Mouse (Mus musculus) midbrain, embryonic 11.5 days (tissue): ENCODE data around the gene Prkaa2. TPM values are rescaled to one million over a fixed set of nuclear protein-coding genes. Genes with fewer than 3 reads are reported as not detected.
A peak's percentile ranks its signal among the peaks of the same experiment; 100 is the strongest.

Experiments used
- ATAC-seq: fragments of 200-750 bp; cut with Nextera tagmentation; 2 replicates; pipeline ENCODE4 v1.8.0; 2017; ENCODE audit warnings: moderate TSS enrichment, moderate library complexity; ENCODE audit not compliant: low FRiP score
- DNase-seq: peaks from one replicate; pipeline ENCODE4 v3.0.0; 2015; ENCODE audit warnings: low spot score; ENCODE audit errors: missing footprints
- H3K27ac ChIP-seq: fragments of 300-500 bp; sonication (generic); 2 replicates; pipeline ENCODE4 v1.5.1; 2014; ENCODE audit warnings: low read depth, low read length
- H3K27me3 ChIP-seq: fragments of 300-500 bp; sonication (generic); 2 replicates; pipeline ENCODE4 v1.6.1; 2014; ENCODE audit warnings: mild to moderate bottlenecking, low read length, moderate library complexity, mixed read lengths; ENCODE audit not compliant: control insufficient read depth, insufficient read depth
- H3K36me3 ChIP-seq: fragments of 300-500 bp; sonication (generic); 2 replicates; pipeline ENCODE4 v1.6.1; 2014; ENCODE audit warnings: mild to moderate bottlenecking, low read length, moderate library complexity, mixed read lengths; ENCODE audit not compliant: control insufficient read depth, insufficient read depth
- H3K4me1 ChIP-seq: fragments of 300-500 bp; sonication (generic); 2 replicates; pipeline ENCODE4 v1.6.1; 2014; ENCODE audit warnings: low read length; ENCODE audit not compliant: control insufficient read depth, insufficient read depth
- H3K4me2 ChIP-seq: fragments of 300-500 bp; sonication (generic); 2 replicates; pipeline ENCODE4 v1.6.1; 2014; ENCODE audit warnings: mild to moderate bottlenecking, moderate library complexity
- H3K4me3 ChIP-seq: fragments of 300-500 bp; sonication (generic); 2 replicates; pipeline ENCODE4 v1.5.1; 2014; ENCODE audit warnings: low read depth, low read length
- H3K9ac ChIP-seq: fragments of 300-500 bp; sonication (generic); 2 replicates; pipeline ENCODE4 v1.6.1; 2014; ENCODE audit warnings: low read length
- H3K9me3 ChIP-seq: fragments of 300-500 bp; sonication (generic); 2 replicates; pipeline ENCODE4 v1.6.1; 2016; ENCODE audit warnings: low read length; ENCODE audit not compliant: control insufficient read depth
- WGBS: fragments of 180-500 bp; shearing (Covaris S2); extraction: QIAGEN DNeasy Blood & Tissue Kit; methylation state at CpG from one replicate; pipeline ENCODE4 v1.1.7; 2014; 5-methylcytosine and 5-hydroxymethylcytosine counted together
- polyA plus RNA-seq: library from polyadenylated mRNA; unstranded; fragments of >200 nt; fragmentation: Nextera tagmentation; extraction: Ambion mirVana; gene quantifications from 2 replicates; pipeline ENCODE4 v1.2.1, GENCODE M21; 2014

The Prkaa2 gene
- polyA plus RNA-seq, 1 experiment from 2014 or later, result 3.7 TPM

DNA sequence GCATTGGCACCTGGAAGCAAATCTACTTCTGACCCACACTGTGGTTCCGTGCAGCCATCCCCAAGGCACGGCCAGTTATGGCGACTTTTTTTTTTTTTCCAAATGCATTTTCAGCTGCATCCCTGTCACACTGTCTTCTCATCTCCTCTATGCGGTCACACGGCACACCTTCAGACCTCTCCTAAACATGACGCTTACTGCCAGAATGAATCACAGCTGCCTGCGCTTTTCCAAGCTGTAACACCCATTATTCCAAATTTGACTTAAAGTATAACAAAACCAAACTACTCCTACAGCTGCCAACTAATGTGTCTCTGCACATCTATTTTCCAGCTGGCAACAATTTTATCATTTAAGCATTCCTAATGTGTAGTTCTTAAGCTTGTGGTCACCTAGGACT, 11.0 kb downstream of the Prkaa2 start:
- no peaks in the 10 kb centered on the region for H3K9me3 ChIP-seq
- no peak overlapping the region for H3K27ac ChIP-seq
- H3K4me1 ChIP-seq, result no peaks in the 10 kb centered on the region
- H3K4me2 ChIP-seq, result no peak overlapping the region
- 96% methylated on average over 7 of the region's 7 CpGs for WGBS
- no peak overlapping the region for H3K4me3 ChIP-seq
- no peak for ATAC-seq
- H3K9ac ChIP-seq, result no peak overlapping the region
- no peaks in the 10 kb centered on the region for H3K27me3 ChIP-seq
- no peaks in the 10 kb centered on the region for H3K36me3 ChIP-seq
- no peak for DNase-seq

DNA sequence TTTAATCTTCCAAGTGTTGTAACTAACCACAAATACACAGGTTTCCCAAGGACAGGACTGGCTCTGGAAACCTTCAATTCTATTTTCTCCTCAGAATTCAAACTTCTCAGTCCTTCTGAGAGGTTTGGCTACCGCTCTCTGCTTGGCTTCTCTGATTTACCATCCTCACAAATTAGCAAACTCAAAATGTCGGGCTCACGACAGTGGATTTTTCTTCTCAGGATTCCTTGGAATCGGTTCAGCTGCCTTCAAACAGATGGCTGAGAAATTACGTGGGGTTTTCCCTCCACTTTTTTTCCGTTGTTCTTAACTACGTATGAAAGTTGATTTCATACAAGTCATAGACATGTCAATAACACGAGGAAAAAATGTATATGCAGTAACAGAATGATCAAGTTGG, 11.5 kb downstream of the Prkaa2 start:
- 92% methylated on average over 8 of the region's 8 CpGs for whole genome bisulfite sequencing
- no peak for ATAC-seq
- H3K4me1 ChIP-seq, result no peaks in the 10 kb centered on the region
- no peak overlapping the region for H3K9ac ChIP-seq
- no peaks in the 10 kb centered on the region for H3K36me3 ChIP-seq
- no peaks in the 10 kb centered on the region for H3K27me3 ChIP-seq
- no peaks in the 10 kb centered on the region for H3K9me3 ChIP-seq
- H3K4me3 ChIP-seq, result no peak overlapping the region
- no peak for DNase-seq
- no peak overlapping the region for H3K4me2 ChIP-seq
- H3K27ac ChIP-seq, result no peak overlapping the region

DNA sequence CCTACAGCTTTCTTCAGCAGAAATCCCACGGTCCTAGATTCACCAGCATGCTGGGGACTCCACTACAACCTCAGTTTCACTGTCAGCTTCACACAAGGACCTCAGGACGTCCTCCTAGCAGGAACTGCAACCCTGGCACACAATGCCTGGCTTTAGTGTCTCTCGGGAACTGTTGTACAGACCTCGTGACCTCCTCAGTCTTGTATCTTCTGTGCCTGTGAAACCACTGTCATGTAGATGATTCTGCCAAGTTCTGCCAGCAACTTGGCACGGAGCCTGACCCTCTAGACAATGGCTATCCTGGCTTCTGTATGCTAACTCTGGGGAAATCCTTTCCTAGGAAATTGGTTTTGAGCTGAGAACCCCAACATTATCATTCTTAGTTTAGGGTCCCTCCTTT, 14.4 kb downstream of the Prkaa2 start:
- H3K4me3 ChIP-seq, result no peak overlapping the region
- no peak overlapping the region for H3K9ac ChIP-seq
- no peaks in the 10 kb centered on the region for H3K9me3 ChIP-seq
- H3K27me3 ChIP-seq, result no peaks in the 10 kb centered on the region
- H3K36me3 ChIP-seq, result no peaks in the 10 kb centered on the region
- 85% methylated on average over 5 of the region's 5 CpGs for WGBS
- no peaks in the 10 kb centered on the region for H3K4me1 ChIP-seq
- peak; percentile 33 for DNase-seq
- no peak overlapping the region for H3K27ac ChIP-seq
- ATAC-seq, result no peak
- H3K4me2 ChIP-seq, result no peak overlapping the region

DNA sequence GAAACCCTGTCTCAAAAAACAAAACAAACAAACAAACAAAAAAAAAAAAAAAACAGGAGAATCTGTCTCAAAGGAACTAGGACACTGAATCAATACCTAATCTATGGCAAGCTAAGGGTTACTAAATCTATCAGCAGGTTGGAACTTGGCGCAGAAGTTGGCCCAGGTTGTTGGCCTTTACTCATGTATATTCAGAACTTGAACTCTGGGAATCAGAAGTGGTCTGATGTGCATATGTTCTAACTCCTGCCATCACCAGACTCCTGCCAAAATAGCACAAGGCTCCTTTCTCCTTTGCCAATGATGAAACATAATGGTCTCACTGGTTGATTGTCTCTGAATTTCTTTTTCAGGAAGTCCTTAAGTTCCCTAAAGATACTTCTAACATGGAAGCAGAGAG, 15.7 kb downstream of the Prkaa2 start:
- Histone ChIP-seq H3K36me3 (no peaks in the 10 kb centered on the region), H3K27me3 (no peaks in the 10 kb centered on the region), H3K27ac (no peak overlapping the region), H3K9me3 (no peaks in the 10 kb centered on the region), H3K4me3 (no peak overlapping the region), H3K4me1 (no peaks in the 10 kb centered on the region), H3K9ac (no peak overlapping the region), H3K4me2 (no peak overlapping the region)
- ATAC-seq (no peak), DNase-seq (peak; percentile 39)
- 100% methylated on average over 1 of the region's 1 CpGs for WGBS

DNA sequence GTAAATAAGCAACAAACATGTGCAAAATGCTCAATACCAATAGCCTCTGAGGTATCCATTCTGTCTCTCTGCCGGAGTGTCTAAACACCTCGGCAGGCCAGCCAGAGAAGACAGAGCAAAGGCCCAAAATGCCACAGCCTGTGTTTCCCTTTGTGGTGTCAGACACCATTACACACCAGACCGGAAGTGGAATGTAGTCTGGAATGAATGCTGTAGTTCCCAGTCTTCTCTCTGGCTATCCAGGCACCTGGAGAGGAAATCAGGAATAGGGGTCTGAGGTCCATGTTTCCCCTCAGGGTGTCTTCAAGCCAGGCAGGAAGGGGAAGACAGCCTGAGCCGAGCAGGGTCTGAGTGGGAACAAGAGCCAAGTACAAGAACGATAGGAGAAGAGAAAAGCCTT, 19.3 kb downstream of the Prkaa2 start:
- WGBS, result 90% methylated on average over 5 of the region's 5 CpGs
- no peak for DNase-seq
- Histone ChIP-seq H3K27ac (no peak overlapping the region), H3K9ac (no peak overlapping the region), H3K36me3 (no peaks in the 10 kb centered on the region), H3K4me3 (no peak overlapping the region), H3K4me1 (no peaks in the 10 kb centered on the region), H3K9me3 (no peaks in the 10 kb centered on the region), H3K27me3 (no peaks in the 10 kb centered on the region), H3K4me2 (no peak overlapping the region)
- ATAC-seq, result no peak

DNA sequence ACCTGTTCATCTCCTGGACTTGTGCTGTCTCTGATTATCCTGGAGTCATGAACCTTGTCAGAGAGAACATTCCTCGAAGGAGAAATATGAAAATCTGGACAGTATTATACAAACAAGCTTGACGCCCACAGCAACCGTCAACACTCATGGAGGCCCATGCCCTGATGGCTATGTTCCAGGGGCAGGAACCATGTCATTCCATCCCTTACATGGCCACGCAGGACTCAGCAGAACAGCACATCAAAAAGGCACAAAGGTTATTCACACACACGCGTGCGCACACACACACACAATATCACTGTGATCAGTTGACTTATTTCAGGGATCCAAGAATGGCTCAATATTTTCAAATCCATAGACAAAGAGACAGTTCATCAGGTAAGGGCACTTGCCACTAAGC, 20.3 kb downstream of the Prkaa2 start:
- Histone ChIP-seq H3K36me3 (no peaks in the 10 kb centered on the region), H3K27me3 (no peaks in the 10 kb centered on the region), H3K4me1 (no peaks in the 10 kb centered on the region), H3K27ac (no peak overlapping the region), H3K9ac (no peak overlapping the region), H3K4me3 (no peak overlapping the region), H3K9me3 (no peaks in the 10 kb centered on the region), H3K4me2 (no peak overlapping the region)
- ATAC-seq (no peak), DNase-seq (no peak)
- 93% methylated on average over 7 of the region's 7 CpGs for WGBS

DNA sequence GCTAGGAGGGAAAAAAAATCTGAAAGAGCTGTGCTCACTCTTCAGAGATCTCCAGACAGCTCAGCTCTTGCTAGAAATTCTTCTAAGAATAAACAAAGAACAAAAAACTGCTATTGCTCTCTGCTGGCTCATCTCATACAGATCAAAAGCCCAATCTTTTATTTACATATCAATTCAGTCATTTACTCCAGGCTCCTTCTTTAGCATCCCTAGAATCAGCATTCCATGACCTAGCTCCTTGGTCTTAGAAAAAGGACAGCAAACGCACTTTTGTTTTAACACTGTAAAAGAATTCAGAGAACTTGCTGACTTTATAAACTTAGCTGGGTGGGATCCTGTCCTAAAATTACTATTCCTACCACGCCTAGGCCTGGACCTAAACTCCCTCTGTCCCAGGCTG, 21.0 kb downstream of the Prkaa2 start:
- Histone ChIP-seq H3K4me3 (no peak overlapping the region), H3K9ac (no peak overlapping the region), H3K27me3 (no peaks in the 10 kb centered on the region), H3K4me1 (no peaks in the 10 kb centered on the region), H3K27ac (no peak overlapping the region), H3K9me3 (no peaks in the 10 kb centered on the region), H3K36me3 (no peaks in the 10 kb centered on the region), H3K4me2 (no peak overlapping the region)
- WGBS, result 81% methylated on average over 2 of the region's 2 CpGs
- DNase-seq (peak; percentile 26), ATAC-seq (no peak)

DNA sequence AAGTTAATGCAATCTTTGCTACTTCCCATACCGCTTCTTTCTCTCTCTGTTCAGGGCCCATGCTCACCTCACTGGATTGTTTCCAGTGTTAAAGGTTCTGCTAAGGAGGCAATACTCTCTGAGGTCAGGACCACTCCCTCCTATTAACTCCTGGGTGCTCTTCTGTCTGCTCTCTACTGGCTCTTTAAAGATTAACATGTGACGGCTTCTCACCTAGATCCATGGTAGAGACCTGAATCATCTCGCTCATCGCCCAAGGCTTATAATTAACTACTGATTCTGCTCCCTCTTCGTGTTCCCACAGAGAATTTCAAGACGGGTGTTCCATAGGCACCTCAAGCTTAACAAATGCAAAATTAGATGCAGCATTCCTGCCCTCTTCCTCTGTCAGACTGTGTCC, 33.5 kb downstream of the Prkaa2 start:
- WGBS, result 88% methylated on average over 6 of the region's 6 CpGs

DNA sequence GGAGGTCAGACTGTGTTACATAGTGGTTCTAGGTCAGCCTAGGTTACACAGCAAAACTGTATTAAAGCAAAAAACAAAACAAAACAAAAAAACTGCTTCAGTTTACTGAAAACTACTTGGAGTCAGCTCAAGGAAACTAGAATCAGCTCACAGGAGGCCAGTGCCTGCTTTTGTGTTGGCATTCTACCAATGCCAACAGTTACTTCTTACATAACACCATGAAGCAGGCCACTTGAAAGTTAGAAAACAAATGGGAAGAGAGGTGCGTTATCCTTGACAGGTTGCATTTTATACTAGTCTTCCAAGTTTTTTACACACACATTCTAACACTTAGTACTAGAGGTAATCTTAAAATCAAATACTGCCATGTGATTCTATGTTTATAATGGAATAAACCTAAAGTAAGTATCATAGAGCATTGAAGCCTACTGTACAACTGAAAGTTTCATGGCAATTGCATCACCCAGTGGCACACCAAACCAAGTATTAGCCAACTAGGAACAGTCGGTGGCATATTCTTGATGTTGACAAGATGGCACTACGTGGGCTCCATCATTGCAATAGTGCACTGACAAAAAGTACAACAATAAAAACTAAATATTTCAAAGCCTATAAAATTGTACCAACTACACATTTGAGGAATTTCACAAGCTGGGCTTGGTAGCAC, 37.8 kb downstream of the Prkaa2 start:
- Histone ChIP-seq H3K27me3 (no peaks in the 10 kb centered on the region), H3K27ac (no peak overlapping the region), H3K36me3 (no peaks in the 10 kb centered on the region), H3K4me1 (no peaks in the 10 kb centered on the region), H3K4me3 (no peak overlapping the region), H3K4me2 (no peak overlapping the region), H3K9me3 (no peaks in the 10 kb centered on the region), H3K9ac (no peak overlapping the region)
- DNase-seq (no peak), ATAC-seq (no peak)
- 94% methylated on average over 3 of the region's 3 CpGs for WGBS

More for the DNA sequence above, 33.5 kb downstream of the Prkaa2 start:
- no peaks in the 10 kb centered on the region for H3K36me3 ChIP-seq
- DNase-seq, result no peak
- H3K27me3 ChIP-seq, result no peaks in the 10 kb centered on the region
- no peak overlapping the region for H3K4me3 ChIP-seq
- H3K27ac ChIP-seq, result no peak overlapping the region
- H3K4me2 ChIP-seq, result no peak overlapping the region
- no peak overlapping the region for H3K9ac ChIP-seq
- no peak for ATAC-seq
- H3K9me3 ChIP-seq, result no peaks in the 10 kb centered on the region
- no peaks in the 10 kb centered on the region for H3K4me1 ChIP-seq
